Mouse (Mus musculus): ENCODE measurements at regions not wholly inside any gene's neighbourhood (a gene's known extent, or its start where the extent isn't known, plus 50 kb on each side); places are given as distances from the start of the nearest gene placed in this dataset.

GRCm38 (mm10) chr9:30067980-30068379, 105.0 kb upstream of the Ntm start:
- no peak for TF ChIP-seq CTCF (IDR thresholded peaks at IDR 0.05; ENCODE audit: low read depth, low read length)
- no peak for TF ChIP-seq GATA1 (IDR thresholded peaks at IDR 0.05; ENCODE audit: borderline replicate concordance, low read length)

All from G1E (cell line).